Mouse (Mus musculus) midbrain, embryonic 11.5 days (tissue): Measurements from ENCODE around the gene Myo15b. TPM values are rescaled to one million over a fixed set of nuclear protein-coding genes. Genes with fewer than 3 reads are reported as not detected.

ENCODE experiments used
- ATAC-seq: fragments of 200-750 bp; cut with Nextera tagmentation; 2 replicates; pipeline ENCODE4 v1.8.0; 2017; ENCODE audit warnings: moderate TSS enrichment, moderate library complexity; ENCODE audit not compliant: low FRiP score
- DNase-seq: peaks from one replicate; pipeline ENCODE4 v3.0.0; 2015; ENCODE audit warnings: low spot score; ENCODE audit errors: missing footprints
- H3K27ac ChIP-seq: fragments of 300-500 bp; sonication (generic); 2 replicates; pipeline ENCODE4 v1.5.1; 2014; ENCODE audit warnings: low read depth, low read length
- H3K27me3 ChIP-seq: fragments of 300-500 bp; sonication (generic); 2 replicates; pipeline ENCODE4 v1.6.1; 2014; ENCODE audit warnings: mild to moderate bottlenecking, low read length, moderate library complexity, mixed read lengths; ENCODE audit not compliant: control insufficient read depth, insufficient read depth
- H3K36me3 ChIP-seq: fragments of 300-500 bp; sonication (generic); 2 replicates; pipeline ENCODE4 v1.6.1; 2014; ENCODE audit warnings: mild to moderate bottlenecking, low read length, moderate library complexity, mixed read lengths; ENCODE audit not compliant: control insufficient read depth, insufficient read depth
- H3K4me1 ChIP-seq: fragments of 300-500 bp; sonication (generic); 2 replicates; pipeline ENCODE4 v1.6.1; 2014; ENCODE audit warnings: low read length; ENCODE audit not compliant: control insufficient read depth, insufficient read depth
- H3K4me2 ChIP-seq: fragments of 300-500 bp; sonication (generic); 2 replicates; pipeline ENCODE4 v1.6.1; 2014; ENCODE audit warnings: mild to moderate bottlenecking, moderate library complexity
- H3K4me3 ChIP-seq: fragments of 300-500 bp; sonication (generic); 2 replicates; pipeline ENCODE4 v1.5.1; 2014; ENCODE audit warnings: low read depth, low read length
- H3K9ac ChIP-seq: fragments of 300-500 bp; sonication (generic); 2 replicates; pipeline ENCODE4 v1.6.1; 2014; ENCODE audit warnings: low read length
- H3K9me3 ChIP-seq: fragments of 300-500 bp; sonication (generic); 2 replicates; pipeline ENCODE4 v1.6.1; 2016; ENCODE audit warnings: low read length; ENCODE audit not compliant: control insufficient read depth
- WGBS: fragments of 180-500 bp; shearing (Covaris S2); extraction: QIAGEN DNeasy Blood & Tissue Kit; methylation state at CpG from one replicate; pipeline ENCODE4 v1.1.7; 2014; 5-methylcytosine and 5-hydroxymethylcytosine counted together
- polyA plus RNA-seq: library from polyadenylated mRNA; unstranded; fragments of >200 nt; fragmentation: Nextera tagmentation; extraction: Ambion mirVana; gene quantifications from 2 replicates; pipeline ENCODE4 v1.2.1, GENCODE M21; 2014

The Myo15b gene
- polyA plus RNA-seq, 1 experiment from 2014 or later: not detected

GRCm38 (mm10) chr11:115837606-115838345 lies 20.4 kb upstream of the Myo15b start:
- Histone ChIP-seq H3K9me3 (no peaks in the 10 kb centered on the region), H3K27ac (no peak overlapping the region), H3K36me3 (no peaks in the 10 kb centered on the region), H3K27me3 (no peaks in the 10 kb centered on the region), H3K9ac (no peak overlapping the region), H3K4me1 (peaks cover 7% of the 10 kb centered on the region; the same call in 1 of the 2 replicates), H3K4me3 (no peak overlapping the region), H3K4me2 (no peak overlapping the region)
- DNase-seq: peak; percentile 80
- ATAC-seq: no peak
- WGBS: 92% methylated on average over 22 of the region's 22 CpGs

- Histone ChIP-seq H3K4me1 (no peaks in the 10 kb centered on the region), H3K27ac (no peak overlapping the region), H3K4me2 (no peak overlapping the region), H3K9me3 (no peaks in the 10 kb centered on the region), H3K27me3 (no peaks in the 10 kb centered on the region), H3K9ac (no peak overlapping the region), H3K36me3 (no peaks in the 10 kb centered on the region), H3K4me3 (no peak overlapping the region)
- WGBS: 51% methylated on average over 4 of the region's 4 CpGs
- ATAC-seq (no peak), DNase-seq (peak; percentile 76)
These were observed 19.3 kb upstream of the Myo15b start for GRCm38 (mm10) chr11:115838895-115839311.

- ATAC-seq (no peak), DNase-seq (no peak)
- no peaks in the 10 kb centered on the region for H3K4me1 ChIP-seq
- no peaks in the 10 kb centered on the region for H3K9me3 ChIP-seq
- H3K27ac ChIP-seq: no peak overlapping the region
- 64% methylated on average over 3 of the region's 3 CpGs for WGBS
- H3K4me2 ChIP-seq: no peak overlapping the region
- H3K36me3 ChIP-seq: no peaks in the 10 kb centered on the region
- no peaks in the 10 kb centered on the region for H3K27me3 ChIP-seq
- no peak overlapping the region for H3K4me3 ChIP-seq
- no peak overlapping the region for H3K9ac ChIP-seq
These were observed 18.5 kb upstream of the Myo15b start for GRCm38 (mm10) chr11:115839732-115840131.

- no peak overlapping the region for H3K4me3 ChIP-seq
- H3K4me2 ChIP-seq: no peak overlapping the region
- no peak overlapping the region for H3K9ac ChIP-seq
- H3K36me3 ChIP-seq: no peaks in the 10 kb centered on the region
- no peaks in the 10 kb centered on the region for H3K4me1 ChIP-seq
- WGBS: 86% methylated on average over 6 of the region's 6 CpGs
- no peaks in the 10 kb centered on the region for H3K9me3 ChIP-seq
- no peak for DNase-seq
- no peak for ATAC-seq
- no peak overlapping the region for H3K27ac ChIP-seq
- H3K27me3 ChIP-seq: no peaks in the 10 kb centered on the region
These were observed 17.2 kb upstream of the Myo15b start for GRCm38 (mm10) chr11:115841044-115841443.

- no peak for ATAC-seq
- no peaks in the 10 kb centered on the region for H3K4me1 ChIP-seq
These were observed 16.1 kb upstream of the Myo15b start for GRCm38 (mm10) chr11:115841961-115842550.

DNA sequence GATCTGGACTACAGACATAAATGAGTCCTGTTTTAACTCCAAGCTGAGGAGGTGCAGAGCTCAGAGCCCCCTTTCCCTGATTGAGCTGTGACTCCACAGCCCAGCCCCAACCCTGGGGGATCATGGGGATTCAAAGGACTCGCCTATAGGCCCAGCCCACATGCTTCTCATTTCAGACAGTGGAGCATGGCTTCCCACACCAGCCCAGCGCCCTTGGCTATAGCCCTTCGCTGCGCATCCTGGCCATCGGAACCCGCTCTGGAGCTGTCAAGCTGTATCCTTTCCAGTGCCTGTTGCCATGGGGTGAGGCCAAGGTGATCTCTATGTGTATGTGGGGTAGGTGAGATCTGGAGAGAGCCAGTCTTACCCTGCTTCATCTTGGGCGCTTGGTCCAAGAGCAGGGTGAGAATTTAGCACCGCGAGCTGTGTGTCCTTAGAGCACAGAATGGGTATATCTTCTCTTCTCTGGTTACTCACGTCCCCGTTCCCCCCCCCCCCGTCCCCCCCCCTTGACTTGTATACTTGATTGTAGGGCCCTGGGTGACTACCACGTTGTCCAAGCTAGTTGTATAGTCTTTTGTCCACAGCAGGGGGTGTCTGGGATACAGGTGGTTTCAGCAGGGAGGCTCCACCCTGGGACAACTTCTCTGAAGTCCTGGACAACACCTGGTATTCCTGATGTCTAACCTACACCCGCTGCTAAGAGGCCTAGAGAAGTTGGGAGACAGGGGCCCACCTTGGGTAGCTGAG lies 14.9 kb upstream of the Myo15b start:
- Histone ChIP-seq H3K27ac (no peak overlapping the region), H3K27me3 (no peaks in the 10 kb centered on the region), H3K9me3 (no peaks in the 10 kb centered on the region), H3K9ac (no peak overlapping the region), H3K4me1 (no peaks in the 10 kb centered on the region), H3K4me2 (no peak overlapping the region), H3K36me3 (no peaks in the 10 kb centered on the region), H3K4me3 (no peak overlapping the region)
- 78% methylated on average over 14 of the region's 14 CpGs for WGBS
- no peak for DNase-seq
- no peak for ATAC-seq

More at GRCm38 (mm10) chr11:115841961-115842550, 16.1 kb upstream of the Myo15b start:
- DNase-seq: no peak
- Histone ChIP-seq H3K36me3 (no peaks in the 10 kb centered on the region), H3K4me2 (no peak overlapping the region), H3K27ac (no peak overlapping the region), H3K9me3 (no peaks in the 10 kb centered on the region), H3K27me3 (no peaks in the 10 kb centered on the region), H3K4me3 (no peak overlapping the region), H3K9ac (no peak overlapping the region)
- 27% methylated on average over 6 of the region's 6 CpGs for WGBS

GRCm38 (mm10) chr11:115843891-115844239 lies 14.3 kb upstream of the Myo15b start:
- 85% methylated on average over 5 of the region's 5 CpGs for WGBS
- H3K27me3 ChIP-seq: no peaks in the 10 kb centered on the region
- DNase-seq (no peak), ATAC-seq (no peak)
- H3K27ac ChIP-seq: no peak overlapping the region
- H3K36me3 ChIP-seq: no peaks in the 10 kb centered on the region
- H3K4me3 ChIP-seq: no peak overlapping the region
- no peaks in the 10 kb centered on the region for H3K9me3 ChIP-seq
- H3K4me2 ChIP-seq: no peak overlapping the region
- H3K4me1 ChIP-seq: no peaks in the 10 kb centered on the region
- no peak overlapping the region for H3K9ac ChIP-seq

DNA sequence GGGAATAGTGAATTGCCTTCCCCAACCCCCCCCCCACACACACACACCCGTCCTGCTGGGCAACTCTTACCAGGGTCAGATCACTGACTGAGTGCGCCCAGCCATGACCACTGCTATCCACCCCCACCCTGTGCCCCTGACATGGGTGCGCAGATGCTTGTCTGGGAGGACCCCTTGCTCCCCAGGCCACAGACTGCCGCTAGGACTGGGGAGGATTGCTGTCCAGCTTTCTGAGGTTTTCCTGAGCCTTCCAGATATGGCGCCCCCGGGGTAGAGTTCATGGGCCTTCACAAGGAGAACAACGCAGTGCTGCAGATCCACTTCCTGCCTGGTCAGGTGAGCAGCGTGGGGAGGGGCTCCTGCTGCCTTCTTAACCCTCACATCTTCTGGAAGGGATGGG lies 14.0 kb upstream of the Myo15b start:
- Histone ChIP-seq H3K36me3 (no peaks in the 10 kb centered on the region), H3K4me3 (no peak overlapping the region), H3K9ac (no peak overlapping the region), H3K4me2 (no peak overlapping the region), H3K9me3 (no peaks in the 10 kb centered on the region), H3K27ac (no peak overlapping the region), H3K27me3 (no peaks in the 10 kb centered on the region), H3K4me1 (no peaks in the 10 kb centered on the region)
- ATAC-seq (no peak), DNase-seq (no peak)
- 72% methylated on average over 8 of the region's 8 CpGs for WGBS

DNA sequence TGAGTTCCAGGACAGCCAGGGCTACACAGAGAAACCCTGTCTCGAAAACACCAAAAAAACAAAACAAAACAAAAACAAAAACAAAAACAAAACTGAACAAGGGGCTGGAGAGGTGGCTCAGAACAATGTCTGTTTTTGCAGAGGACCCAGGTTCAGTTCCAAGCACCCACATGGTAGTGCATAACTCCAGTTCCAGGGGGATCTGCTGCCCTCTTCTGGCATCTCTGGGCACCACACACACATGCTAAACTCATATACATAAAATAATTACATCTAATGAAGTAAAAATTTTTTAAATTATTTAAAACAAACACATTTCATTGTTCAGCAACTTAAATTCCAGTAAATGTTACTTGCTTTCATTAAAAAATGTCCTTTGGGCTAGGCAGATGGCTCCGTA lies 12.4 kb upstream of the Myo15b start:
- Histone ChIP-seq H3K4me2 (no peak overlapping the region), H3K27me3 (no peaks in the 10 kb centered on the region), H3K27ac (no peak overlapping the region), H3K4me1 (no peaks in the 10 kb centered on the region), H3K9me3 (no peaks in the 10 kb centered on the region), H3K36me3 (no peaks in the 10 kb centered on the region), H3K9ac (no peak overlapping the region), H3K4me3 (no peak overlapping the region)
- ATAC-seq (no peak), DNase-seq (no peak)
- WGBS: 92% methylated on average over 2 of the region's 2 CpGs
